Mouse (Mus musculus) kidney, postnatal 0 days (tissue): ENCODE measurements around the gene Sh3kbp1. TPM values are rescaled to one million over a fixed set of nuclear protein-coding genes. Genes with fewer than 3 reads are reported as not detected.

Experiments
- ATAC-seq: fragments of 200-750 bp; cut with Nextera tagmentation; replicated peaks from 2 replicates; pipeline ENCODE4 v1.8.0; 2017; ENCODE audit warnings: low read depth, moderate number of reproducible peaks, moderate TSS enrichment, moderate library complexity; ENCODE audit not compliant: low FRiP score
- DNase-seq: peaks from one replicate; pipeline ENCODE4 v3.0.0-alpha.2; 2016; ENCODE audit warnings: low spot score
- H3K27ac ChIP-seq: fragments of 300-500 bp; sonication (generic); 2 replicates; pipeline ENCODE4 v1.5.1; 2014; ENCODE audit warnings: mild to moderate bottlenecking
- H3K27me3 ChIP-seq: fragments of 300-500 bp; sonication (generic); 2 replicates; pipeline ENCODE4 v1.6.1; 2014; ENCODE audit warnings: low read length, mixed read lengths; ENCODE audit not compliant: insufficient read depth
- H3K36me3 ChIP-seq: fragments of 300-500 bp; sonication (generic); 2 replicates; pipeline ENCODE4 v1.6.1; 2014; ENCODE audit warnings: low read length, mixed read lengths; ENCODE audit not compliant: insufficient read depth
- H3K4me1 ChIP-seq: fragments of 300-500 bp; sonication (generic); replicated peaks from 2 replicates; pipeline ENCODE4 v1.6.1; 2014; ENCODE audit warnings: antibody characterized with exemption, low read length, mixed read lengths; ENCODE audit not compliant: insufficient read depth
- H3K4me2 ChIP-seq: fragments of 300-500 bp; sonication (generic); 2 replicates; pipeline ENCODE4 v1.6.1; 2014; ENCODE audit warnings: mild to moderate bottlenecking, low read length, moderate library complexity, mixed read lengths
- H3K4me3 ChIP-seq: fragments of 300-500 bp; sonication (generic); replicated peaks from 2 replicates; pipeline ENCODE4 v1.5.1; 2014; ENCODE audit warnings: low read depth, low read length
- H3K9ac ChIP-seq: fragments of 300-500 bp; sonication (generic); 2 replicates; pipeline ENCODE4 v1.6.1; 2014; ENCODE audit warnings: low read depth, low read length
- H3K9me3 ChIP-seq: fragments of 300-500 bp; sonication (generic); replicated peaks from 2 replicates; pipeline ENCODE4 v1.6.1; 2016; ENCODE audit warnings: low read length, inconsistent platforms, mixed read lengths
- CTCF ChIP-seq: IDR thresholded peaks from 2 replicates; pipeline ENCODE4 v1.5.1; 2016; ENCODE audit warnings: antibody characterized with exemption, low read depth, mild to moderate bottlenecking, moderate library complexity
- WGBS: fragments of 180-500 bp; shearing (Covaris S2); extraction: QIAGEN DNeasy Blood & Tissue Kit; methylation state at CpG from one replicate; pipeline ENCODE4 v1.1.7; 2014; 5-methylcytosine and 5-hydroxymethylcytosine counted together
- polyA plus RNA-seq: library from polyadenylated mRNA; unstranded; fragments of >200 nt; fragmentation: Nextera tagmentation; extraction: Ambion mirVana; gene quantifications from 2 replicates; pipeline ENCODE4 v1.2.1, GENCODE M21; 2015

Gene Sh3kbp1
- polyA plus RNA-seq, 1 experiment from 2014 or later: 31.5 TPM

GRCm38 (mm10) chrX:159932027-159932426 lies 305.0 kb downstream of the Sh3kbp1 start:
- H3K4me3 ChIP-seq: no peak overlapping the region
- 87% methylated on average over 1 of the region's 1 CpGs for WGBS
- no peak overlapping the region for H3K9ac ChIP-seq
- H3K27ac ChIP-seq: no peak overlapping the region
- no peak for ATAC-seq
- no peaks in the 10 kb centered on the region for H3K27me3 ChIP-seq
- no peak for TF ChIP-seq CTCF
- H3K4me2 ChIP-seq: no peak overlapping the region
- no peaks in the 10 kb centered on the region for H3K36me3 ChIP-seq
- no peak for DNase-seq
- H3K4me1 ChIP-seq: no peaks in the 10 kb centered on the region
- H3K9me3 ChIP-seq: no peaks in the 10 kb centered on the region

DNA sequence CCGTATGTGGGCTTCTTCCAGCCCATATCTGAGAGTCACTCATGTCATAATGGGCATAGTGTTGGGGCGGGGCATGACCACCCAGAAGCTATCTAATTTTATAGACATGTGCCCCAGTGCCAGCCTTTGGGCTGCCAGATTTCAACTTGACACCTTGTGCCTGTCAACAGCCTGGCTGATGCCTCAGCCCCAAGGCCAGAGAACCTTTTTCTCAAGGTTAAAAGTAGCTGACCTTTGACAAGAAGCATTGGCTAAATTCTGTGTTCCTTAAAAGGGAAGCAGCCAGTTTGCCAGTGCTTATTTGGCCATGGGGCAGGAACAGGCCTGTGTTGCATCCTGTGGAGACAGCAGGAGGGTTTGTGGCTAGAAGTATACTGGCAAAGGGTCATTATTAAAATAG lies 315.5 kb downstream of the Sh3kbp1 start:
- Histone ChIP-seq H3K4me1 (no peaks in the 10 kb centered on the region), H3K27ac (no peak overlapping the region), H3K9me3 (no peaks in the 10 kb centered on the region), H3K9ac (no peak overlapping the region), H3K27me3 (no peaks in the 10 kb centered on the region), H3K36me3 (no peaks in the 10 kb centered on the region), H3K4me3 (no peak overlapping the region), H3K4me2 (no peak overlapping the region)
- no peak for TF ChIP-seq CTCF
- no peak for ATAC-seq
- no peak for DNase-seq
- 88% methylated on average over 2 of the region's 2 CpGs for WGBS

DNA sequence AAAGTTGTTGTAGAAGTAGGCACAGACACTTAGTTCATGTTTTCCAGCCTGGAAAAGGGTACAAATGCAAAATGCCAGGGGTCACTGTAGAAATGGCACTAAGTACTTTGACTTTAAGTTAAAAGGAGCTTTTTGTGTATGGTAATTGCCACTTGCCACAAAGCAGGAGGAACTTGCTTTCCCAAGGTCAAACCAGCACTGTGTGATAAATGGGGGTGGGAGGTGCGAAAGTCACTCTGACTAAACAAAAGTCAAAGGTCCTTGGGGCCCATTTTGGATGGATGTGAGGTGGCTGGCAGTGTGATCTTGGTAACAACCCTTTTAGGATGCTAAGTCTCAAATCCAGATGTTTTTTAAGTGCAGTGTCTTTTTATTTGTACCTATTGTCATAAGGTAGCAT lies 316.5 kb downstream of the Sh3kbp1 start:
- H3K9me3 ChIP-seq: no peaks in the 10 kb centered on the region
- H3K36me3 ChIP-seq: no peaks in the 10 kb centered on the region
- no peak for ATAC-seq
- H3K4me1 ChIP-seq: no peaks in the 10 kb centered on the region
- 59% methylated on average over 1 of the region's 1 CpGs for WGBS
- DNase-seq: no peak
- H3K4me3 ChIP-seq: no peak overlapping the region
- no peak overlapping the region for H3K9ac ChIP-seq
- H3K27ac ChIP-seq: no peak overlapping the region
- TF ChIP-seq CTCF: no peak
- H3K4me2 ChIP-seq: no peak overlapping the region
- no peaks in the 10 kb centered on the region for H3K27me3 ChIP-seq

DNA sequence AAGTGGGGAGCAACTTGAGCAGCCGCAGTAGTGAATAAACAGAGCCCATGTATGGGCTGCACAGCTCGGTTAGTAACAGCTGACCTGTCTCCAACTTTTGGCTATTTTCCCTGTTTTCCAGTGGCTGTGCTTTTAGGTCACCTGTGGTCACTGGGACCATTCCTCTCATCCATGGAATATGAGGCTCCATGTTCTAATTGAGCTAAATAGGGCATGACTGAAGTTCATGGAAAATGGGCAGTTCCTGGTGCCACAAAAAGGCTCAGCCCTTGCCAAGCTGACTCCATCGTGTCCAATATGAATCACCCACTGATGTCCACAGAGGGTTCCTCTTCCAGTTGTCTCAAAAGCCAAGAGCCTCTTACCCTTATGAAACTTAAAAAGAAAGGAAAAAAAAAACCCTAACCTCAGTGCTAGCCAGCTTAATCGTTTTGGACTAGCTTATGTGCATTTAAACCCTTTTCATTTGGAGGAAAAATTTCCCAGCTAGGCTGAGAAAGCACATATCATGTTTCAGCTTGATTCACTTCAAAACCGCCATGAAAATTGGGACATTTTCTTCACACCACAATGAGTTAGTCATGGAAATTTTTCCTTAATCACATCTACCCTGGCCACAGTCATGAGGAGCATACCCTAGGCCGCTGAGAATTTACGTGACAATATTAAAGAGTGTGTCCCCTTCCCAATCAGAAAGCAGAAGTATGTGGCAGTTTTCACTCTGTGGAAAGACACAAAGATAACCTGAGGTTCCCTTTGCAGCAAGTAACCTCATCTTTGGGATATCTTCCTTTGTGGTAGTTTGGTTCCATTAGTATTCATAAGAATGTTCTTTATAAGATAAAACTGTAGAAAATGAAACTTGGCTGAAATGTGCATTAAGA lies 326.7 kb downstream of the Sh3kbp1 start:
- Histone ChIP-seq H3K27ac (no peak overlapping the region), H3K9ac (no peak overlapping the region), H3K4me2 (no peak overlapping the region), H3K36me3 (no peaks in the 10 kb centered on the region), H3K4me1 (no peaks in the 10 kb centered on the region), H3K9me3 (no peaks in the 10 kb centered on the region), H3K27me3 (no peaks in the 10 kb centered on the region), H3K4me3 (no peak overlapping the region)
- WGBS: 72% methylated on average over 7 of the region's 7 CpGs
- no peak for ATAC-seq
- no peak for TF ChIP-seq CTCF
- no peak for DNase-seq

DNA sequence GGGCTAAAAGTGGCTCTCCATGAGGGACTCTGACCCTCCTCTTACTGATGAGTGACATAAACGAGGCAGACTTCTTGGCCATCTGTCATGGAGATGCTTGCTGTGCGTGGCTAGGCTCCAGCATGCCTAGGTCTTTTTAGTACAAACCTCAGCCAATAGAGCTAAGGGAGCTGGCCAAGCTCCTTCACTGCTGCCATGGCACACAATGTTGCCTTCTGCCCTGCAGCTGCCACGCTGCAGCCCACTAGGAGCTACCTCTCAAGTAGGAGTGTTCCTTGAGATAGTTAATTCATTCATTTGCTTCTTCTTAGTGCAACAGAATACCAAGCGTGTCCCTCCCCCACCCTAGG lies 327.3 kb downstream of the Sh3kbp1 start:
- no peak for ATAC-seq
- no peaks in the 10 kb centered on the region for H3K9me3 ChIP-seq
- DNase-seq: no peak
- H3K4me1 ChIP-seq: no peaks in the 10 kb centered on the region
- no peak overlapping the region for H3K4me3 ChIP-seq
- no peak for TF ChIP-seq CTCF
- no peak overlapping the region for H3K9ac ChIP-seq
- no peaks in the 10 kb centered on the region for H3K36me3 ChIP-seq
- 72% methylated on average over 4 of the region's 4 CpGs for WGBS
- no peaks in the 10 kb centered on the region for H3K27me3 ChIP-seq
- H3K27ac ChIP-seq: no peak overlapping the region
- H3K4me2 ChIP-seq: no peak overlapping the region

DNA sequence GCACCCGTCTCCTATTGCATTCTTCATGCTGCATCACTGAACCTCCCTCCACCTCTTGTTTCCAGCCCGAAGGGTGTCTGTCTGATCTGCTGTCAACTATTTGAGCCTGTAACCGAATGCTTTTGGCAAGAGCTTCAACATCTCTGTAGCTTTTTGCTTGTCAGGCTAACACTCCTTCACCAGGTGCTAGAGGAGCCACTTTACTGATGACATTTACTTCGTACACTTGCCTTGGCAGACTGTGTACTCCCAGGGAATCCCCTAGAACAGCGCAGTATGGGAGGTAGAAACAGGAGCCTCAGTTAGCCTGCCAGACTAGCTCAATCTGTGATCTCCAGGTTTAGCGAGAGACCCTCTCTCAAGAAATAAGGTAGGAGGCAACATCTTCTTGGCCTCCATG lies 328.4 kb downstream of the Sh3kbp1 start:
- WGBS: 76% methylated on average over 6 of the region's 6 CpGs
- no peak for ATAC-seq

More for the DNA sequence above, 328.4 kb downstream of the Sh3kbp1 start:
- Histone ChIP-seq H3K9ac (no peak overlapping the region), H3K27me3 (no peaks in the 10 kb centered on the region), H3K4me3 (no peak overlapping the region), H3K4me2 (no peak overlapping the region), H3K4me1 (no peaks in the 10 kb centered on the region), H3K27ac (no peak overlapping the region), H3K9me3 (no peaks in the 10 kb centered on the region), H3K36me3 (no peaks in the 10 kb centered on the region)
- TF ChIP-seq CTCF: no peak
- DNase-seq: no peak
